Mouse (Mus musculus) retina, embryonic 14.5 days (tissue): Measurements from ENCODE around the gene Cetn4.

Source experiments
- DNase-seq: peaks from one replicate; pipeline ENCODE4 v3.0.0-alpha.2; 2015; ENCODE audit warnings: low spot score

The Cetn4 gene

DNA sequence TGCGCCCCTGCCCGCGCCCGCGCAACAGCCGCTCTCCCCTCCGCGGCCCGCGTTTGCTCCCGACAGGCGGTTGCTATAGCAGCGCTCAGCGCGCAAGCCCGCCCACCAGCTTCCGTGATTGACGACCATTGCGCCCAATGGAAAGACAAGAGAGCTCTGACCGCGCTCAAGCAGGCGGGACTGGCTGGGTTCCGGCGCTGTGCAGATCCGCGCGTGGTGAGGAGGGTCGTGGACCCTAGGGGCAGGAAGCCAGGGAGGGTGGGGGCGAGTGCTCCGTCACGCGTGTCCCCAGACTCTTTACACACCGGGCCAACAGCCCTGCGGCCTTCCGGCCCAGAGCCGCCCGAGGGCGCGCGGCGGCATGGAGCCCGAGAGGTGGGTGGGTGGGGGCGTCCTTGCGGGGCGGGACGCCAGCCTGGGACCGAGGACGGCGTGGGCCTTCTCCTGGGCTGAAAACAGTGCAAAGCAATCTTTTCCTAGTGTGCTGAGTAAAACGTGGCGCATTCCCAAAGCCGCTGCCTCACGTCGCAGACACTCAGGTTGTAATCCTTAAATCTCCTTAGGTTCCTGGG, at the start of gene Cetn4, which contains the start of gene Bbs12:
Gene Cetn4 (minus strand): TSS at position 339 of the 572 bp plus-strand sequence.
Gene Bbs12 (plus strand): TSS at position 185 of the 572 bp plus-strand sequence.
- DNase-seq, result peak; percentile 98

DNA sequence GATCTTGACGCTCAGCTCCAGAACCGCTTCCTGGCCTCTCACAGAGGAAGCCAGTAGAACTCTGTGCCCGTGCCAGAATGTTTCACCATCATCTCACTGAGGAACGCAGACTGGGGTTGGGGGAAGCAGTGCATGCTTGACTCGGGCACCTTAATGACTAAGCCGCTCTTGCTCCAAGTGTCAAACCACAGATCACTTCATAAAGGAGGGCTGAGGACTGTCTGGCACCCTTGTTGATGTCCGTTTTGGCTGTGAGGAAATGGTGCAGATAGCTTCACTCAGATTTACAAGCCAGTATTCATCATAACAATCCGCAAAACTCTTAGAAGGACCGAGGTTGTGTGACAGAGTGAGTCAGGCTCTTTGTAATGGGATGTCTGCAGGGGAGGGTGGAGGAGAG, 48.2 kb upstream of the Cetn4 start:
- DNase-seq, result no peak

DNA sequence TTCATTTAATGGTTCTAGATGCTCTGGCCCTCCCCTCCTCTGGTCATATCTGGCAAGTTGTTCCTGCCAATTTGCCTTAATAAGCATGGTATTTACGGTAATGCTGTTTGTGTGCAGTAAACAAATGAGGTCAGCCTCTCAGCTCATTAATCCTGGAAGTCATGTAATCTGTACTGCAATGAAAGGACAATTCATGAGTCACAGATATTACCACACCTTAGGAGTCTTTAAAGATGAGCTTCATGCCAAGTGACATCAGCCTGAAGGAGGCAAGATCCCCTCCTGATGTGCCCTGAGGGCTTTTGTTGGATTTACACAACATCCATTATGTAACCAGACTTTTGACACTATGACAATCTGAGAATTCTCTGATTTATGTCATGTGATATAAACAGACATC, 42.2 kb upstream of the Cetn4 start:
- no peak for DNase-seq

DNA sequence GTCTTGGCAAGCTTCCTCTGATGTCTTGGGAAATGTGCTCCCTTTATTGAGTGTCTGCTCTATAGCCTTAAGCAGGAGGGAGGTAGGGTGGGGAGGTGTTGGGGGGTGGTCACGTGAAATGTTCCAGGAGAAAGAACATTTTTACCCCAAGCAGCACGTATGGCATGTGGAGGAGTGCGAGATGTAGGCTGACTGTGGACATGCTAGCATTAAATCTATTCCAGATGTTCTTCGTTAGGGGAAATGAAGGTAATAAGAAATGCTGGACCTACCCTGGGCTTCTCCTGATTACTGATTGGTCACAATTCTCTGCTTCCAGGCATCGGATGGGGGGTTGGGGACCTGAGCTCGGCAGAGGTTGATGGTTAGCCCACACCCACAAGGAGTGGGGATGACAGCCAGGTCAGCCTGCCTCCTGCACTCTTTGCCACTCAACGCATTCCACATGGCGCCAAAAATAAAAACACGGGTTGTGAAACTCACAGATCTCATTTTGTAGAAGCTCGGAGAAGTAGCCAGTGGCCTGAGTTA, 41.5 kb upstream of the Cetn4 start:
- DNase-seq, result no peak

DNA sequence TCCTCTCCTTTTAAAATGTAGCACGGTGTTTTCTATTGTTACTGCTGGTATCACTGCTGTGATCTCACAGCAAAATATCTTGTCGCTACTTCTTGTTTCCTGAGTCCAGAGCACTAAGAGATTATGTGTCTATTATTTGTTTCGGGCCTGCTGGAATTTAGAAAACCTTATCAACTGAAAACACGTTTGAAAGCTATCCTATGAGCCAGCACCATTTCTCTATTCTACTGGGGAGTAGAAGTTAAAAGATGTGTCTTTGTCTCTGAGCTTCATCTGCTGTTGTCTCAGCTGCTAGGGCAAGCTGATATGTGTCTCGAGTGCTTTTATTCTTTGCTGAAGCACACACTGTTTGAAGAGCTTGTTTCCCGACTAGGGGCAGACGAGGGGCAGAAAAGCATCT, 37.9 kb upstream of the Cetn4 start:
- no peak for DNase-seq

DNA sequence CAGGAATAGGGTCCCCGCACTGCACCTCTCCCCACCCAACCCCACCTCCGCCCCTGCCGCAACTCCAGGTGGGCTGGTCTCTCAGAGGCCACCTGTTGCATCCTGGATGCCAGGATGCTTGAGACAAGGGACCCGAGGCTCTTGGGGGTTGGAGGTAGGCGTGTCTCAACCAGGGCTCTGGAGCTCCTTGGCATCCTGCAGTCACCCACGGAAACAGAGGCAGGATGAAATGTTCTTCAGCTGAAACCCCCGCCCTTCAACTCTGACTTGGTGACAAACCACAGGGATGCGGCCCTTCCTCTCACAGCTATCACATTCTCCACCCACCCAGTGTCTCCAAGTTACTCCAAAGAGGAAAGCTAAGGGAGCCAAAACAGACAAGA, 36.6 kb upstream of the Cetn4 start:
- DNase-seq, result no peak

DNA sequence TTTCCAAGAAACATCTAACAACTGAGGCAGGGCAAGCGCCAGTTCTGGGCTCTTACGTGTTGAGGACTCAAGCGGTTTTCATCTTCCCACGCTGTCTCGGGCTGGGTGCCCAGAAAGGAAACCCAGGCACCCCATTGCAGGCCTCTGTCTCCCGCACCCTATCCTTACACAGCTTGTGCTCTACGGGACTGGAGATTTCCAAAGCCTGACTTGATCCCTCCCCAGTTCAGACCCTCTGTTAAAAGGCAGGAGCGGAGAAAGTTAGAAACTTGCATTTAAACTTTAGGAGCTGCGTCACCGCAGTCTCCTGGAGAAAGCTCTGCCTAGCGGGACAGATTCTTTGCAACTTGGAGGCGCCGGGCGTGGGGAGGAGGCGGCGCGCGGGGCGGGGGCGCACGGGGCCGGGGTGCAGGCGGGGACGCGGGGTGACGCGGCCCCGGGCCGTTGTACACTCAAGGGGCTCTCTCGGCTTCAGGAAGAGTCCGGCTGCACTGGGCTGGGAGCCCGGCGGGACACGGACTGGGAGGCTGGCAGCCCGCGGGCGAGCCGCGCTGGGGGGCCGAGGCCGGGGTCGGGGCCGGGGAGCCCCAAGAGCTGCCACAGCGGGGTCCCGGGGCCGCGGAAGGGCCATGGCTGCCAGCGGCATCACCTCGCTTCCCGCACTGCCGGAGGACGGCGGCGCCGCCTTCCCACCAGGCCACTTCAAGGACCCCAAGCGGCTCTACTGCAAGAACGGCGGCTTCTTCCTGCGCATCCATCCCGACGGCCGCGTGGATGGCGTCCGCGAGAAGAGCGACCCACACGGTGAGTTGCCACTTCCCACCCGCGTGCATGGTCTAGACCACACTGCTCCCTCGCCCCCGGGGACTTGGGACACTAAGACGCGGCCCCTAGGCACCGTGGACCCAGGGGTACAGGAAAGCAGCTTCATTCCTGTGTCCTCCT, 36.0 kb upstream of the Cetn4 start, which contains the start of gene Fgf2:
Gene Fgf2 (plus strand): TSS at position 126 of the 945 bp plus-strand sequence.
- peak; percentile 45 for DNase-seq

DNA sequence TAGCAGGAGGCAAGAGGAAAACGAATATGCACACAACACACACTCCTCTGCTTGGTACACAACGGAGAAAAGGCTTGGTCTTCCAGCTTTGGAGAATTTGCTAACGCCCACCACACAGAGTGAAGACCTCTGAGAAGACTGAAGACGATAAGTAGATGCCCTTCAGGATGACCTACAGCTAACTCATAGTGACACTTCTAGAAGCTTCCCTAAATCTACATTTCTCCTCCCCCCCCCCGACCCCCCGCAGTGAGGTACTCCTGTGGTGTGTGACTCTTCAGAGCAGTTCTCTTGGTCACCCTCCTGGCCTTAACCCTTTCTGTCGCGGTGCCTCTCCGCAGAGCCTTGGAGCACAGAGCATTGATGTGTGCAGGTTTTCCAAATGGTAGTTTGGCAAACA, 35.2 kb upstream of the Cetn4 start:
- DNase-seq, result no peak

DNA sequence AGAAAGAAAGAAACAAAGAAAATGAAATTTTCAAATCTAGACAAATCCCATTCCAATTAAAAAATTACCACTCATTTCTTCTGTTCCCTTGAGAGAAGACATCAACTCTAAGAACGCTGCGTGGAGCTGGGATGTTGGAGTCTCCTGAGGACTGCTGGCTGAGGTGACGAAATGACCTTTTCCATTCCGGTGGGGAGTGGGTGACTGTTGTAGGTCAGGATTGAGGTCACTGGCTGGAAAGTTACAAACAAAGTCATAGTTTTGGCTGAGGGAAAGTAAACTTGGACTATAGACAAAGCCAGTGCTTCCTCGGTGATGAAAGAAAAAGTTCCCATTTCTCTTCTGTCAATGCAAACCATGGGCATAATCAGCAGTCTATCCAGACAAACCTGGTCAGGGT, 30.3 kb upstream of the Cetn4 start:
- no peak for DNase-seq

DNA sequence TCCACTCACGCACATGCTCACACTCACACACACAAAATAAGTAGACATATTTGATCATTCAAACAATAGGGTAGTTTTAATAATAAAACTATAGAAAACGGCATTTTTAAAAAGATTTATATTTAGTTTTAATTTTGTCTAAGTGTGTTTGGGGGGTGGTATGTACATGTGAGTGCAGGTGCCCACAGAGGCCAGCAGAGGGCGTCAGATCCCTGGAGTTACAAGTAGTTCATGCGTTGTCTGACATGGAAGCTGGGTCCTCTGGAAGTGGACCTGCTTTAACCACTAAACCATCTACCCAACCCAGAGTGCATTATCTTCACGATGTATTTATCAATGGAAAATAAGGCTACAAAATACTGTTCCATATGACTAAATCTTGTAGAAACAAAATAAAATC, 28.6 kb upstream of the Cetn4 start:
- DNase-seq, result peak; percentile 10

DNA sequence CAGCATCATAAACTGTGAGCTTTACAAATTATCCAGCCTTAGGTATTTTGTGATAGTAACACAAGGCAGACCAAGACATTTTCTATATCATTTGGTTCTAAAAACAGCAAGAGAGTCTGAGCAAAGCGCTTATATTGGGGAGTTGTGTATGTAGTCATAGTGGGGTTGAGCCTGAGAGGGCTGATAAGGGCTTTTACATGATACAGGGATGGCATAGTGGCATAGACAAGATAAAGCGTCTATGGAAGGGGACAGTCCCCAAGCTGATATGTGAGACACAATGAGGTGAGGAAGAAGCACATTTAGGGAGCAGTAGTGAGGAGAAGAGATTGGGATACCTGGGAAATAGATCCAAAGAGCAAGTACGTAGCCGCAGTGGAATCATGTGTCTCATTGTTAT, 21.5 kb upstream of the Cetn4 start:
- no peak for DNase-seq

DNA sequence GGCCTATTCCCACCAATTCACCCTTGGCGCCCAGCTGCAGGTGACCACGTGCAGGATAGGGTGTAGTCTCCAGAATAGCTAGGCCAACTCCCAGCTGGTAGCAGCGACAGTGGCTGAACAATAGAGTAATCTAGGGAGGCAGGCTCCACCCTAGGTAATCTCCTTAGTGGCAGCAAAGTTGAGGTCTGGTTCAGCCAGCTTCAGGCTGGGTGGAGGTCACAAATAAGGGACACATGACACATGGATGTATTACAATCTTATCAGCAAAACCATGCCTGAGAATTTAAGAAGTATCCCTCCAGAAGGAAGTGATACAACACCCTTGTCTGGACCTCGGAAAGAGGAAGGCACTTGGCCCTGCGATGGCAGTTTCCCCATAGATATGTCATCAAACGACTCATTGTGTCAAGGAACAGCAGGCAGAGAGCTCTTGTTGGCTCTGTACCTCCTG, 19.5 kb upstream of the Cetn4 start:
- DNase-seq, result no peak

DNA sequence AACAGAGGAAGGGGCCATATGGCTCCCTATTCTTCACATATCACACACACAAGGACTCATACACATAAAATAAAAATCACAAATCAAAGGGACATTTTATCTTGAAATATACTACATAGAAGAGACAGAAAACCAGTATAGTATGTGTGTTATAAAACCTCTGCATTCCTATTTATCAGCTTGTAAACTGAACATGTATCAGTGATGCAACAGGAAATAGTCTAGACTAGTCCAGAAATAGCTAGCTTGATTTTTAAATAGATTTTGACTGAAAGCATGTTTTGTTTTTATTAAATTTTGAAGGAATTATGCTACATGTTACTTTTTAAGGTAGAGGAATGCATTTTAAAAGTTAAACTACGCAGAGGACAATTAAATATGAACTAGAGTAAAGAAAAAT, 17.5 kb upstream of the Cetn4 start:
- DNase-seq, result no peak

DNA sequence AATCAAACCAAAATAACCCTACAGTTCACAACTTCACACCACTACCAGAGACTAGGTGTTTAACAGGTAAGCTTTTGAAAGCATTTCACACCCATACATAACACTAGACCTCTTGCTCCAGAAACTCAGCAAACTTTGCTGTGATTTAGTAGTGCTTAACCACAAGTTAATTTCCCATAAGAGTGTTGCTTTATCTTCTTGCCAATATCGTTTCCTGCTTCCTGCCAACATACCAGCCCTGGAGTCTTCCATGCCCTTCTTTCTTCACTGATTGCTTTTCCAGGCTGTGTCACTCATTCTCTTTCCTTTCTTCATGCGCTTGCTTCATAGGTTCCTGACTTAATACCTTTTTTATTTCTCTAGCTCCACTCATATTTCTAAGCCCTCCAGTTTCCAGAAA, 16.0 kb upstream of the Cetn4 start:
- DNase-seq, result no peak

DNA sequence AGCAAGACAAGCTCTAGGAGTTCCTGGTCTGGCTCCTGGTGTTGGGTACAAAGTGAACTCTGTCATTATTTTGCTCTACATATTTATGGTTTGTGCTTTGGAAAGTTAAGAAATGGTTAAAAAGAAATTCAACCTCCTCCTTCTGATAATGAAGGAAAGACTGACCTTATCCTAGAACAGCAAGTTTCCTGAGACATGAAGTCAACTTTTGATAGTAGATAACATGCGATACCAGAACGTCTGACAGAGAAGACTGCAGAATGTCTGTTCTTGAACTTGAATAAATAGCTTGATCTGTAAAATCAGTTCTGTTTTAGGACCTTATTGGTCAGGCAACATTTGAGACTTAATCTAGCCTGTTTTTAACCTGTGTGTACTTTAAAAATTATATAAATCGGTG, 14.1 kb upstream of the Cetn4 start:
- no peak for DNase-seq

DNA sequence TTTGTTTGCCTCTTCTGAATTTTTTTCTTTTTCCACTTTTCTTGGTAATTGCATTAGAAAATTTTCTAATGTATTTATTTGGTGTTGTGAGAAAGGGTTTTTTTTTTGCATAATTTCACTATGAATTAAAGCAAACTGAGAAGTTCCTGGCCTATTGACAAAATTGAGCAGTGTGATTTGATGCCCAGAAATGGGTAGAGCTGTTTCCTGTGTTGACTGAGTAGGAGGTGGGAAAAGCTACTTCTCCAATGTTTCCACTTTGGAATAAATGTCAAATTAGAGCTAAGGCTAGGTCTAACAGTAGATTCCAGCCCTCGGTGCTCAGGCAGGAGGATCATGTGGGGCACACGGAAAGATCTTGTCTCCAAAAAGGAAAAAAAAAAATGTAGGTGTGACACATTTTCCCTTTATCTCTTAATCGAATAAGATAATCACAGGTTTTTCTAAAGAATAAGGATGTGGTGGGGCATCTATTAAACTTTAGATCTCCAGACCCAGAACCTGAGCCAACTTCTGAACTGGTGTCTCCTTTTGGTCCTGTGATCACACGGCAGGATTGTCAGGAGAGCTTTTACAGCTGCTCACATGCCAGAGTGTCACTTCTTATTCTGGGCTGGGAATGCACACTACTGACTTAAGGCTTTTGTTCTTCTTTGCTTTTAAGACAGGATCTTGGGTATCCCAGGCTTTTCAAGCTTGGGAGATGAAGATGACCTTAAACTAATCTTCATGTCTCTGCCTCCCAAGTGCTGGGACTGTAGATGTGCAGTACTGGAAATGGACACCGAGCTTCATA, 13.0 kb upstream of the Cetn4 start:
- DNase-seq, result no peak

DNA sequence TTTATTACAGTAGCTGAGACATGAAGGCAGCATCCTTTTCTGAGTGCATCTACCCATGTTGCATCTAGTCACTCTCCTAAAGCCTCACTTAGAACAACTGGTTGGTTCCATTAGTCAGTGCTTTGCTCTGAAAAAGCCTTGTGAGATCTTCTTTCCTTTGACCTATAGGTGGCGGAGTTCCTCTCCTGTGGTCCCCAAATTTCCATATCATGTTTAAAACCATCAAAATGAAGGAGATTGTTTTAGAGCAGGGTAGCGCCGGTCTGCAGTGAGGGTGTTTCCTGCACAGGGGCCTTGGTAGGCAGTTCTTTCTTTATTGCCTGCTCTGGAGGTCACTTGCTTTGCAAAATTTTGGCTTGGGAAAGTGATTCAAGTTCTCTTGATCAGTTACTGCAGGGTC, 11.8 kb upstream of the Cetn4 start:
- peak; percentile 50 for DNase-seq

DNA sequence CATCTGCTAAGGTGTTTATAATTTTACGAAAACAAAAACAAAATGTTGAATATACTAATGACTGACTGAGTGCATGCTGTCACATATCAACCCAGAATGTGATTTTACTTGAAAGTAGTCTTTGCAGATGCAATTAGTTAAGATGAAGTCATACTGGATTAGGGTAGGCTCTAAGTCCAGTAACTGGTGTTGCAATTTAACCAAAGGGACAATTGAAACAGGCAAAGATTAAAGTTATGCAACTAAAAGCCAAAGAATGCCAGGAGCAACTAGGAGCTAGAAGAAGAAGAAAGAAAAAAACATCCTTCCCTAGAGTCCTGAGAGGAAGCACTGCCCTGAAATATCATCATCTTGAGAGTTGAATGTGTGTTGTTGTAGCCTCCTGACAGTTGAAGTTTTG, 3.7 kb upstream of the Cetn4 start:
- no peak for DNase-seq

DNA sequence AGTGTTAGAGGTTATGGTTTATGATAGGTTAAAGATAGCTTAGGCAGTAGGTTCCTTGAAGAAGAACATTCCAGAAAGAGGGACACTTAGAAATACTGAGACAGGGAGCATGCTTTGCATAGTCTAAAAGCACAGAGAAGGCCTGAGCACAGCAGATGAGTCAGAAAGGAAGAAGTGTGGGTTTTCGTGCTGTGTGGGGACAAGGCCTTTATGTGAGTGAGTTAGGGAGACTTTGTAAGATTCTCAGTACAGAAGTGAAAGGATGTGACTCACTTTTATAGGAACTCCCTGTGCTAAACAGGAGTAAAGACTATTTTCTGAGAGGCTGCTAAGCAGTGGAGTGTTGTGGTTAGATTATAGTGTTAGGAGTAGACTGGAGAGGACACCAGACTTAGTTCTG, 863 bp upstream of the Cetn4 start:
- DNase-seq, result peak; percentile 13

DNA sequence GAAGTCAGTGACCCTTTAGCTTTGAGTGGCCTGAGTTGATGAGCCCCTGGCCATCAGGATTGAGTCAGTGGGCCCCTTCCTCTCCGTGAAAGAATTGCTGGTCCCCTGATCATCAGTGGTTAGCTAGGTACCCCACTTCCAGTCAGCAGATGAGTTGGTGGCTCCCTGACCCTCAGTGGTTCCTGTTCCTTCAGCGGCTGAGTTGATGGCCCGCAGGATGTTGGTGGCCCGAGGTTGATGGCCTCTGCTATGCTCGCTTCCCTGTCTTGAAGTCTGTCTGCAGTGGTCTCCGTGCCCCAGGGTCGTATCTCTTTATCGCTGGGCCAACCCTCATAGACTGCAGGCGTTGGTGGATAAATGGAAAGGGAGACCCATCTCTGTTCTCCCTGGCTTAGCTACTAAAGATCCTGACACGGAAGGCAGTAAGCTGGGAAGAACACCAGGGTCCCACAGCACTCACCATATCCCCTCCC, 575 bp downstream of the Cetn4 start:
- no peak for DNase-seq

DNA sequence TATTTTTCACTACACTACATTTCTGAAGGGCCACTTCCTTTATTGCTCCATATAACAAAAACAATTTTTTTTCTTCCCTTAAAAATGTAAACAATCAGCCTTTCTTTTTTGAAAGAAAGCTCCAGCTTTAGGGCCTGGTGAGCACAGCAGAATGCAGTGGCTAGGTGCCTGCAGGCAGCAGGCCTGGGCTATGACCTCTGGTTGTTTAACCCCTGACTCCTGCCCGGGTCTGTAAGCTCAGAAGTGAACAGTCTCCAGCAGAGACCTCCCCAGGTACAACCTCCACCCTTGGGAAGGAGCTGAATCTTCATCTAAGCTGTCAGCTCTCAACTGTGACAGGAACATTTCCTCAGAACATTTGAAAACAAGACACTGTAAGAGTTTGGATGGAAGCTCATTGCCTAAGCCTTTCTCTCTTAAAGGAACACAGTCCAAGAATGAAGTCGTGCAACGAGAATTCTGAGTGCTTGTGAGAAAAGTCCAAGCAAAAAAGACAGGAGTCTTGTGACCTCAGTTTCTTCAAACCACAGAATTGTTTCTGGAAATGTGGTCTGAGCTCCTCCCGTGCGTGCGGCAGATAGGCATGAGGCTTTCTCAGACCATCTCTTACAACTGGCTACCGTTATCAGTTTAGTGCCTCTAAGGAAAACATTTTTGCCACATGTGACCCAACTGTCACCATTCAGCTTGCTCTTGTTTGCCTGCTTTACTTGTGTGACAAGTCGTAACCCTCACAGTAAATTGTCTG, 8.9 kb downstream of the Cetn4 start:
- DNase-seq, result no peak
